Mouse (Mus musculus): ENCODE data around the gene Defa26.
"Not testable (repeated sequence)": the region's sequence is repeated elsewhere in the genome, so short reads cannot be mapped to it uniquely, and the experiment has no call there.

The Defa26 gene

GRCm38 (mm10) chr8:21617883-21618282, at the start of gene Defa26:
TSS of gene Defa26 (plus strand) at chr8:21618183.
- not testable (repeated sequence) for DNase-seq (ENCODE audit: low read depth, low spot score)

- DNase-seq (ENCODE audit: low read depth, low spot score): not testable (repeated sequence)
Observed at GRCm38 (mm10) chr8:21582706-21583105, 35.3 kb upstream of the Defa26 start, which contains the start of gene Defa28. TSS of gene Defa28 (plus strand) at chr8:21583006.

GRCm38 (mm10) chr8:21594408-21594807, 23.6 kb upstream of the Defa26 start, which contains the start of gene Gm7861:
TSS of gene Gm7861 (minus strand) at chr8:21594508.
- not testable (repeated sequence) for DNase-seq (ENCODE audit: low read depth, low spot score)

- not testable (repeated sequence) for DNase-seq (ENCODE audit: low read depth, low spot score)
Observed at GRCm38 (mm10) chr8:21655480-21655879, 37.5 kb downstream of the Defa26 start, which contains the start of gene Defa17. TSS of gene Defa17 (plus strand) at chr8:21655780.

- DNase-seq (ENCODE audit: low read depth, low spot score): not testable (repeated sequence)
Observed at GRCm38 (mm10) chr8:21665497-21665896, 47.5 kb downstream of the Defa26 start, which contains the start of gene Defa34. TSS of gene Defa34 (plus strand) at chr8:21665797.
